Mouse (Mus musculus): ENCODE measurements around the gene Prr7. TPM values are rescaled to one million over a fixed set of nuclear protein-coding genes. Genes with fewer than 3 reads are reported as not detected.

Gene Prr7
- polyA plus RNA-seq, 1 experiment from 2014 or later: 0.69 TPM

Other genes starting within 250 kb of the Prr7 start
- gene Prelid1, start 143.8 kb upstream of the Prr7 start, polyA plus RNA-seq (2016; fragmentation: Nextera tagmentation; extraction: Ambion mirVana): 510 and 522 TPM in 2 replicates
- 80.9 and 83.7 TPM in 2 replicates for gene Rab24, start 142.3 kb upstream of the Prr7 start, polyA plus RNA-seq (2016; fragmentation: Nextera tagmentation; extraction: Ambion mirVana)
- 25.2 and 33.7 TPM in 2 replicates for gene Mxd3, start 134.4 kb upstream of the Prr7 start, polyA plus RNA-seq (2016; fragmentation: Nextera tagmentation; extraction: Ambion mirVana)
- 95.2 and 107 TPM in 2 replicates for gene Lman2, start 101.5 kb upstream of the Prr7 start, polyA plus RNA-seq (2016; fragmentation: Nextera tagmentation; extraction: Ambion mirVana)
- 0.44 and 0.68 TPM in 2 replicates for gene Rgs14, start 94.5 kb upstream of the Prr7 start, polyA plus RNA-seq (2016; fragmentation: Nextera tagmentation; extraction: Ambion mirVana)
- gene Slc34a1, start 66.1 kb upstream of the Prr7 start, polyA plus RNA-seq (2016; fragmentation: Nextera tagmentation; extraction: Ambion mirVana): 0.22 TPM in 1 of 2 replicates, not detected in the other
- not detected in 2 replicates for gene Pfn3, start 49.0 kb upstream of the Prr7 start, polyA plus RNA-seq (2016; fragmentation: Nextera tagmentation; extraction: Ambion mirVana)
- gene F12, start 37.5 kb upstream of the Prr7 start, polyA plus RNA-seq (2016; fragmentation: Nextera tagmentation; extraction: Ambion mirVana): 0.07 and 0.25 TPM in 2 replicates
- 51.5 and 52.3 TPM in 2 replicates for gene Grk6, start 19.2 kb upstream of the Prr7 start, polyA plus RNA-seq (2016; fragmentation: Nextera tagmentation; extraction: Ambion mirVana)
- 420 and 518 TPM in 2 replicates for gene Dbn1, start 23.8 kb downstream of the Prr7 start, polyA plus RNA-seq (2016; fragmentation: Nextera tagmentation; extraction: Ambion mirVana)
- gene Pdlim7, start 49.4 kb downstream of the Prr7 start, polyA plus RNA-seq (2016; fragmentation: Nextera tagmentation; extraction: Ambion mirVana): 194 and 221 TPM in 2 replicates
- gene Dok3, start 65.0 kb downstream of the Prr7 start, polyA plus RNA-seq (2016; fragmentation: Nextera tagmentation; extraction: Ambion mirVana): 3.5 and 3.9 TPM in 2 replicates
- gene Ddx41, start 72.4 kb downstream of the Prr7 start, polyA plus RNA-seq (2016; fragmentation: Nextera tagmentation; extraction: Ambion mirVana): 85.2 and 88.2 TPM in 2 replicates
- gene Fam193b, start 106.9 kb downstream of the Prr7 start, polyA plus RNA-seq (2016; fragmentation: Nextera tagmentation; extraction: Ambion mirVana): 63.7 and 64.3 TPM in 2 replicates
- 102 and 112 TPM in 2 replicates for gene Tmed9, start 109.5 kb downstream of the Prr7 start, polyA plus RNA-seq (2016; fragmentation: Nextera tagmentation; extraction: Ambion mirVana)
- gene B4galt7, start 135.6 kb downstream of the Prr7 start, polyA plus RNA-seq (2016; fragmentation: Nextera tagmentation; extraction: Ambion mirVana): 32.2 and 39.9 TPM in 2 replicates
- gene Caml, start 158.7 kb downstream of the Prr7 start, polyA plus RNA-seq (2016; fragmentation: Nextera tagmentation; extraction: Ambion mirVana): 55.0 and 60.9 TPM in 2 replicates
- 27.1 and 38.2 TPM in 2 replicates for gene Ddx46, start 170.8 kb downstream of the Prr7 start, polyA plus RNA-seq (2016; fragmentation: Nextera tagmentation; extraction: Ambion mirVana)
- gene B230219D22Rik, start 228.9 kb downstream of the Prr7 start, polyA plus RNA-seq (2016; fragmentation: Nextera tagmentation; extraction: Ambion mirVana): 42.2 and 50.0 TPM in 2 replicates

Measured in hindbrain, embryonic 10.5 days (tissue).